Mouse (Mus musculus): ENCODE measurements around the gene Jtb. TPM values are rescaled to one million over a fixed set of nuclear protein-coding genes. Genes with fewer than 3 reads are reported as not detected.

Jtb gene
- total and polyA plus RNA-seq, 2 experiments, result 44.9 to 77.0 TPM

GRCm38 (mm10) chr3:90211475-90212398 lies 19.7 kb upstream of the Jtb start:
- Histone ChIP-seq H3K4me3 (ENCODE audit: insufficient read depth, low read depth, low read length) (peak overlapping the region; percentile 3), H3K9ac (ENCODE audit: low read depth, low read length) (peak overlapping the region; percentile 51), H3K4me1 (ENCODE audit: control insufficient read depth, insufficient read depth, low read length) (peaks cover 11% of the 10 kb centered on the region), H3K36me3 (ENCODE audit: control insufficient read depth, insufficient read depth, low read length) (peaks cover 43% of the 10 kb centered on the region), H3K79me2 (ENCODE audit: control insufficient read depth, insufficient read depth, low read length) (peaks cover 9% of the 10 kb centered on the region; the same call in 1 of the 2 replicates), H3K27me3 (ENCODE audit: control insufficient read depth, insufficient read depth, low read length) (no peaks in the 10 kb centered on the region), H3K27ac (replicated peaks; ENCODE audit: insufficient read depth, low read depth, low read length) (0 out of 2 replicates have a peak overlapping the region, but pooled peaks have one; percentile 22)
- TF ChIP-seq POLR2A (IDR thresholded peaks at IDR 0.05; ENCODE audit: extremely low read depth, insufficient read depth, low read length) (no peak), CTCF (IDR thresholded peaks at IDR 0.05; ENCODE audit: low read depth, low read length) (no peak)
- peak; percentile 45 for DNase-seq (ENCODE audit: extremely low read depth, low read depth, low spot score)
- 37% methylated on average over 13 of the region's 13 CpGs for WGBS

- H3K9ac ChIP-seq (ENCODE audit: low read depth, low read length), result peak overlapping the region; percentile 98
- peaks cover 9% of the 10 kb centered on the region; the same call in 1 of the 2 replicates for H3K79me2 ChIP-seq (ENCODE audit: control insufficient read depth, insufficient read depth, low read length)
- H3K36me3 ChIP-seq (ENCODE audit: control insufficient read depth, insufficient read depth, low read length), result peaks cover 43% of the 10 kb centered on the region
- H3K4me1 ChIP-seq (ENCODE audit: control insufficient read depth, insufficient read depth, low read length), result peaks cover 11% of the 10 kb centered on the region
- no peak for DNase-seq (ENCODE audit: extremely low read depth, low read depth, low spot score)
- no peaks in the 10 kb centered on the region for H3K27me3 ChIP-seq (ENCODE audit: control insufficient read depth, insufficient read depth, low read length)
- no peak for TF ChIP-seq POLR2A (IDR thresholded peaks at IDR 0.05; ENCODE audit: extremely low read depth, insufficient read depth, low read length)
- TF ChIP-seq CTCF (IDR thresholded peaks at IDR 0.05; ENCODE audit: low read depth, low read length), result no peak
- no peak overlapping the region; the same call in 1 of the 2 replicates for H3K27ac ChIP-seq (replicated peaks; ENCODE audit: insufficient read depth, low read depth, low read length)
- H3K4me3 ChIP-seq (ENCODE audit: insufficient read depth, low read depth, low read length), result peak overlapping the region; percentile 98
- WGBS, result 3% methylated on average over 5 of the region's 5 CpGs
These were observed 18.7 kb upstream of the Jtb start for GRCm38 (mm10) chr3:90212723-90213122.

GRCm38 (mm10) chr3:90213377-90213866 lies 18.0 kb upstream of the Jtb start, which contains the start of the genes Rps27 and Rab13:
Rps27 (minus strand) TSS chr3:90213651.
Rab13 (plus strand) TSS chr3:90213695.
- H3K79me2 ChIP-seq (ENCODE audit: control insufficient read depth, insufficient read depth, low read length), result peaks cover 9% of the 10 kb centered on the region; the same call in 1 of the 2 replicates
- TF ChIP-seq POLR2A (IDR thresholded peaks at IDR 0.05; ENCODE audit: extremely low read depth, insufficient read depth, low read length) (peak; percentile 84), CTCF (IDR thresholded peaks at IDR 0.05; ENCODE audit: low read depth, low read length) (no peak)
- H3K9ac ChIP-seq (ENCODE audit: low read depth, low read length), result peak within 1 kb of the TSS; percentile 98
- H3K27ac ChIP-seq (replicated peaks; ENCODE audit: insufficient read depth, low read depth, low read length), result peak within 1 kb of the TSS; percentile 97
- H3K4me3 ChIP-seq (ENCODE audit: insufficient read depth, low read depth, low read length), result peak within 1 kb of the TSS; percentile 98
- peak; percentile 93 for DNase-seq (ENCODE audit: extremely low read depth, low read depth, low spot score)
- under 1% methylated on average over 42 of the region's 42 CpGs for WGBS
- H3K36me3 ChIP-seq (ENCODE audit: control insufficient read depth, insufficient read depth, low read length), result peaks cover 36% of the 10 kb centered on the region
- no peaks in the 10 kb centered on the region for H3K27me3 ChIP-seq (ENCODE audit: control insufficient read depth, insufficient read depth, low read length)
- H3K4me1 ChIP-seq (ENCODE audit: control insufficient read depth, insufficient read depth, low read length), result peaks cover 11% of the 10 kb centered on the region

GRCm38 (mm10) chr3:90213956-90214684 lies 17.3 kb upstream of the Jtb start:
- peak overlapping the region; percentile 14; the same call in 1 of the 2 replicates for H3K9ac ChIP-seq (ENCODE audit: low read depth, low read length)
- peak overlapping the region; percentile 30; the same call in 1 of the 2 replicates for H3K27ac ChIP-seq (replicated peaks; ENCODE audit: insufficient read depth, low read depth, low read length)
- H3K4me3 ChIP-seq (ENCODE audit: insufficient read depth, low read depth, low read length), result peak overlapping the region; percentile 43
- TF ChIP-seq POLR2A (IDR thresholded peaks at IDR 0.05; ENCODE audit: extremely low read depth, insufficient read depth, low read length) (no peak), CTCF (IDR thresholded peaks at IDR 0.05; ENCODE audit: low read depth, low read length) (no peak)
- peak; percentile 51 for DNase-seq (ENCODE audit: extremely low read depth, low read depth, low spot score)
- peaks cover 9% of the 10 kb centered on the region; the same call in 1 of the 2 replicates for H3K79me2 ChIP-seq (ENCODE audit: control insufficient read depth, insufficient read depth, low read length)
- H3K4me1 ChIP-seq (ENCODE audit: control insufficient read depth, insufficient read depth, low read length), result peaks cover 11% of the 10 kb centered on the region
- H3K36me3 ChIP-seq (ENCODE audit: control insufficient read depth, insufficient read depth, low read length), result peaks cover 30% of the 10 kb centered on the region
- WGBS, result 17% methylated on average over 12 of the region's 12 CpGs
- no peaks in the 10 kb centered on the region for H3K27me3 ChIP-seq (ENCODE audit: control insufficient read depth, insufficient read depth, low read length)

- H3K9ac ChIP-seq (ENCODE audit: low read depth, low read length), result no peak overlapping the region
- no peak overlapping the region for H3K27ac ChIP-seq (replicated peaks; ENCODE audit: insufficient read depth, low read depth, low read length)
- TF ChIP-seq POLR2A (IDR thresholded peaks at IDR 0.05; ENCODE audit: extremely low read depth, insufficient read depth, low read length) (no peak), CTCF (IDR thresholded peaks at IDR 0.05; ENCODE audit: low read depth, low read length) (no peak)
- 50% methylated on average over 1 of the region's 1 CpGs for WGBS
- peaks cover 13% of the 10 kb centered on the region for H3K4me1 ChIP-seq (ENCODE audit: control insufficient read depth, insufficient read depth, low read length)
- peaks cover 15% of the 10 kb centered on the region for H3K36me3 ChIP-seq (ENCODE audit: control insufficient read depth, insufficient read depth, low read length)
- no peaks in the 10 kb centered on the region for H3K27me3 ChIP-seq (ENCODE audit: control insufficient read depth, insufficient read depth, low read length)
- DNase-seq (ENCODE audit: extremely low read depth, low read depth, low spot score), result no peak
- peaks cover 9% of the 10 kb centered on the region; the same call in 1 of the 2 replicates for H3K79me2 ChIP-seq (ENCODE audit: control insufficient read depth, insufficient read depth, low read length)
- H3K4me3 ChIP-seq (ENCODE audit: insufficient read depth, low read depth, low read length), result no peak overlapping the region
These were observed 15.5 kb upstream of the Jtb start for GRCm38 (mm10) chr3:90215825-90216380.
